Mouse (Mus musculus) lung, embryonic 16.5 days (tissue): Measurements from ENCODE around the gene Ndufa13. TPM values are rescaled to one million over a fixed set of nuclear protein-coding genes. Genes with fewer than 3 reads are reported as not detected.

Source experiments
- ATAC-seq: fragments of 200-750 bp; cut with Nextera tagmentation; 2 replicates; pipeline ENCODE4 v1.8.0; 2017; ENCODE audit warnings: low read depth, mild to moderate bottlenecking, moderate library complexity
- H3K27ac ChIP-seq: fragments of 300-500 bp; sonication (generic); 2 replicates; pipeline ENCODE4 v1.5.1; 2014; ENCODE audit warnings: mild to moderate bottlenecking, control low read depth, low read length
- H3K27me3 ChIP-seq: fragments of 300-500 bp; sonication (generic); 2 replicates; pipeline ENCODE4 v1.6.1; 2014; ENCODE audit warnings: low read depth, low read length, mixed read lengths; ENCODE audit not compliant: control insufficient read depth, insufficient read depth
- H3K36me3 ChIP-seq: fragments of 300-500 bp; sonication (generic); 2 replicates; pipeline ENCODE4 v1.6.1; 2014; ENCODE audit warnings: low read length; ENCODE audit not compliant: control insufficient read depth, insufficient read depth
- H3K4me1 ChIP-seq: fragments of 300-500 bp; sonication (generic); replicated peaks from 2 replicates; pipeline ENCODE4 v1.6.1; 2014; ENCODE audit warnings: low read length, mixed read lengths; ENCODE audit not compliant: control insufficient read depth, insufficient read depth
- H3K4me2 ChIP-seq: fragments of 300-500 bp; sonication (generic); 2 replicates; pipeline ENCODE4 v1.6.1; 2014; ENCODE audit warnings: low read depth, low read length, control low read depth
- H3K4me3 ChIP-seq: fragments of 300-500 bp; sonication (generic); 2 replicates; pipeline ENCODE4 v1.5.1; 2014; ENCODE audit warnings: mild to moderate bottlenecking, low read length, control low read depth
- H3K9ac ChIP-seq: fragments of 300-500 bp; sonication (generic); 2 replicates; pipeline ENCODE4 v1.6.1; 2014; ENCODE audit warnings: low read length, control low read depth
- H3K9me3 ChIP-seq: fragments of 300-500 bp; sonication (generic); 2 replicates; pipeline ENCODE4 v1.6.1; 2016; ENCODE audit warnings: low read length; ENCODE audit not compliant: control insufficient read depth
- WGBS: fragments of 180-500 bp; shearing (Covaris S2); extraction: QIAGEN DNeasy Blood & Tissue Kit; methylation state at CpG from one replicate; pipeline ENCODE4 v1.1.7; 2014; 5-methylcytosine and 5-hydroxymethylcytosine counted together
- polyA plus RNA-seq: library from polyadenylated mRNA; unstranded; fragments of >200 nt; fragmentation: Nextera tagmentation; extraction: Ambion mirVana; gene quantifications from 2 replicates; pipeline ENCODE4 v1.2.1, GENCODE M21; 2015

Gene Ndufa13
- polyA plus RNA-seq, 1 experiment from 2014 or later, result 176 TPM

DNA sequence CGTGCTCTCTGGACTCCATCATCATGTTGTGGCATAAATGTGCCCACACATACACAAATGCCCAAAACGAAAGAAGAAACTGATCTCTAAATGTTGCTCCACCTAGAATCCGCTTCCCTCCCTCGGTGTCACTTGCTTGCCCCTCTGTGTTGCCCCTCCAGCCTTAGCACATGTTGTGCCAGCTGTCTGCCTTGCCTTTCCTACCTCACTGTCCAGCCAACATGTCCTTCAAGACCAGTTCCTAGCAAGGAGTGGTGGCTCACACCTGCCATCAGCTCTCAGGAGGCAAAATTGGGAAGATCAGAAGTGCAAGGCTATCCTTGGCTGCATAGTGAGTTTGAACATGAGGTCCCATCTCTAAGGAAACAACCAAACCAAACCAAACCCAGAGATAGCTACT lies 25.0 kb downstream of the Ndufa13 start:
- no peaks in the 10 kb centered on the region for H3K36me3 ChIP-seq
- H3K4me3 ChIP-seq, result no peak overlapping the region
- peaks cover 2% of the 10 kb centered on the region; the same call in 1 of the 2 replicates for H3K9me3 ChIP-seq
- no peak overlapping the region for H3K27ac ChIP-seq
- no peak overlapping the region for H3K9ac ChIP-seq
- peaks cover 45% of the 10 kb centered on the region for H3K27me3 ChIP-seq
- peaks cover 1% of the 10 kb centered on the region; the same call in 1 of the 2 replicates for H3K4me1 ChIP-seq
- 81% methylated on average over 4 of the region's 4 CpGs for WGBS
- no peak overlapping the region for H3K4me2 ChIP-seq
- no peak for ATAC-seq

DNA sequence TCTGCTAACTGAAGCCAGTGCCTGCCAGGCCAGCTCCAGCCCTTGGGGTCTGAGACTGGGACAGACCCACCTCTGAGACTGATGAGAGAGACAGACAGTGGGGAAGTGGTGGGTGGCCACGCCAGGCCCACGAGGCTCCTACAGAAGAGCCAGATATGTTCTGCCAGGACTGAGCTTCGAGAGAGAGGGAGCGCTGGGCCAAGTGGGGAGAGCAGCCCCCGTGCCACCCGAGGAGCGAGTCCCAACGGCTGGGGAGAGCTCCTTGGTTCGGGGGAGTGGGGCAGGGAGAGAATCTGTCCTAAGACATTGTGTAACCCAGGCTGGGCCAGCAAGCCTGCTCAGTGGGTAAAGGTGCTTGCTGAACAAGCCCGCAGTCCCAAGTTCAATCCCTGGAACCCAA lies 25.4 kb downstream of the Ndufa13 start:
- no peaks in the 10 kb centered on the region for H3K36me3 ChIP-seq
- no peak for ATAC-seq
- H3K27me3 ChIP-seq, result peaks cover 40% of the 10 kb centered on the region
- H3K27ac ChIP-seq, result no peak overlapping the region
- H3K4me1 ChIP-seq, result no peaks in the 10 kb centered on the region; the same call in 1 of the 2 replicates
- no peak overlapping the region for H3K9ac ChIP-seq
- WGBS, result 63% methylated on average over 10 of the region's 10 CpGs
- H3K4me2 ChIP-seq, result no peak overlapping the region
- H3K9me3 ChIP-seq, result peaks cover 2% of the 10 kb centered on the region; the same call in 1 of the 2 replicates
- no peak overlapping the region for H3K4me3 ChIP-seq

DNA sequence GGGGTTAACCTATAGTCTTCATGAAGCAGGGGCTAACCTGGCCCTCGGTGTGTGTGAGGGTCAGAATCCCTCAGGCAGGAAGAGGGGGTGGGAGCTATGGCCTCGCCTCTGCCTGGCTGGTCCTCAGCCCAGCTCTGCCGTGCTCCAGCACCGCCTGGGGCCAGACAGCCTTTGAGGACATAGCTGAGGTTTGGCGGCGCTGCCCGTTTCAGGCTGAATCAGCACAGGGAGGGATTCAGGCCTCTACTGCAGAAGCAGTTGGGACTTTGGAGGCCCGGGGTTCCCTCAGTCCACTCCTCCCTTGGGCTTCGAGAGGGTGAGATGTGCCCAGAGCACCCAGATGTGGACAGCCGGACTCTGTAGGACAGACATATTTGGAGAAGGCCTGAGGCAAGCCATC lies 26.3 kb downstream of the Ndufa13 start:
- Histone ChIP-seq H3K9me3 (no peaks in the 10 kb centered on the region), H3K27me3 (peaks cover 32% of the 10 kb centered on the region), H3K4me1 (no peaks in the 10 kb centered on the region), H3K36me3 (no peaks in the 10 kb centered on the region), H3K27ac (no peak overlapping the region), H3K4me3 (no peak overlapping the region), H3K4me2 (no peak overlapping the region), H3K9ac (no peak overlapping the region)
- WGBS, result 41% methylated on average over 10 of the region's 10 CpGs
- no peak for ATAC-seq

DNA sequence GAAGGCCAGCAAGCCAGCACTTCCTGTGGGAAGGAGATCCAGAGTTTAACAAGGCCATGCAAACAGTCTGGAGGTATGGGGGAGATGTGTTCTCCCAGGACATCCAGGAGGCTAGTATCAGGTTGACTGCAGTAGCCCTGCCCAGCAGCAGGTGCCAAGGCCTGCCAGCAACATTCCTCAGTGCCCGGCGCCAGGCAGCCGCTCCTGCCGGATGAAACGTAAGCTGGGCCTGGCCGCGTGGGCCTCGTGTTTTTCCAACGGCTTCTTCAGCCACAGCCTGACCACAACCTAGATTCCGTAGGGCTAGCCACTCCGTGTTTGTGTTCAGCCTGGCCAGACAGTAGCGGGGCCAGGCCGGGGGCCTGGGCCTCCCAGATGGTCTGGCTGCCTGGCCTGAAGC lies 27.7 kb downstream of the Ndufa13 start:
- Histone ChIP-seq H3K9ac (no peak overlapping the region), H3K4me1 (no peaks in the 10 kb centered on the region), H3K9me3 (no peaks in the 10 kb centered on the region), H3K4me2 (no peak overlapping the region), H3K4me3 (no peak overlapping the region), H3K27ac (no peak overlapping the region), H3K27me3 (peaks cover 17% of the 10 kb centered on the region), H3K36me3 (no peaks in the 10 kb centered on the region)
- 77% methylated on average over 13 of the region's 13 CpGs for WGBS
- ATAC-seq, result no peak

DNA sequence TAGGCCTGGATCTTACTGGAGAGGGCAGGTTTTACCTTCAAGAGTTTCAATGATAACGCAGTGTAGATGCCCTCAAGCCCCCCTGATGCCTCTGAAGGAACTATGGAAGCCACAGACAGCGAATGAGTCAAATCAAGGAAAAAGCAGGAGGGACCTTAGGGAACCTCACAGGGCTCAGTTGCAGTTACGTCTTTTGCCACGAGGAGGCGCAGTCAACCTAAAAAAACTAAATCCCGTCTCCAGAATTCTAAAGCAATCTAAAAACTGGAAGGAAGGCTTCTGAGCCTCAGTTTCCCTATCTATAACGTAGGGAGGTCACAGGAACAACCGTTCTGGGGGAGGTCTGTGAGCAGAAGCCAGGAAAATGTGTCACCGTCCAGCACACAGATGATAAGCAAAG lies 28.2 kb downstream of the Ndufa13 start:
- H3K27me3 ChIP-seq, result peaks cover 12% of the 10 kb centered on the region
- H3K4me1 ChIP-seq, result no peaks in the 10 kb centered on the region
- WGBS, result 9% methylated on average over 9 of the region's 9 CpGs
- H3K36me3 ChIP-seq, result no peaks in the 10 kb centered on the region
- no peak for ATAC-seq
- no peak overlapping the region for H3K4me3 ChIP-seq
- H3K4me2 ChIP-seq, result no peak overlapping the region
- H3K9me3 ChIP-seq, result no peaks in the 10 kb centered on the region
- no peak overlapping the region for H3K9ac ChIP-seq
- no peak overlapping the region for H3K27ac ChIP-seq

DNA sequence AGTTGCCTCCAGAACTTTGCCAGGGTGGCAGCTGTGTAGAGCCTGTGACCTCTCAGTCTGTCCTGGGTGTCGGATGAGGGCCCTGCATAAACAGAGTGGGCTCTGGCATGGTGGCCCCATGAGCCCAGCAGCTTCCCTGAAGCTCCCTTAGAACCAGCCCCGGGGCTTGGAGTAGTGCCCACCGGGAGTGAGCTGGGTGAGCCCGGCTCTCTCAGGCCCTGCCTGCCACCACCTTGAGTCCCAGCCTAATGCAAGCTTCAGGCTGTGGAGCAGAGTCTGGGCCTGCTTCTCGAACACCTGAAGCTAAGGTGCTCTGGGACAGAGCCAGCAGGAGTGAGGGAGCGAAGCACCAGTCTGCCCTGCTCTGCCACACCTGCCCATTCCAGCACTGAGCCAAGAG lies 31.5 kb downstream of the Ndufa13 start:
- H3K36me3 ChIP-seq, result no peaks in the 10 kb centered on the region
- H3K4me2 ChIP-seq, result no peak overlapping the region
- no peak overlapping the region for H3K4me3 ChIP-seq
- no peaks in the 10 kb centered on the region for H3K4me1 ChIP-seq
- no peak for ATAC-seq
- no peak overlapping the region for H3K9ac ChIP-seq
- WGBS, result 72% methylated on average over 6 of the region's 6 CpGs
- peaks cover 4% of the 10 kb centered on the region; the same call in 1 of the 2 replicates for H3K27me3 ChIP-seq
- H3K27ac ChIP-seq, result no peak overlapping the region
- H3K9me3 ChIP-seq, result no peaks in the 10 kb centered on the region

DNA sequence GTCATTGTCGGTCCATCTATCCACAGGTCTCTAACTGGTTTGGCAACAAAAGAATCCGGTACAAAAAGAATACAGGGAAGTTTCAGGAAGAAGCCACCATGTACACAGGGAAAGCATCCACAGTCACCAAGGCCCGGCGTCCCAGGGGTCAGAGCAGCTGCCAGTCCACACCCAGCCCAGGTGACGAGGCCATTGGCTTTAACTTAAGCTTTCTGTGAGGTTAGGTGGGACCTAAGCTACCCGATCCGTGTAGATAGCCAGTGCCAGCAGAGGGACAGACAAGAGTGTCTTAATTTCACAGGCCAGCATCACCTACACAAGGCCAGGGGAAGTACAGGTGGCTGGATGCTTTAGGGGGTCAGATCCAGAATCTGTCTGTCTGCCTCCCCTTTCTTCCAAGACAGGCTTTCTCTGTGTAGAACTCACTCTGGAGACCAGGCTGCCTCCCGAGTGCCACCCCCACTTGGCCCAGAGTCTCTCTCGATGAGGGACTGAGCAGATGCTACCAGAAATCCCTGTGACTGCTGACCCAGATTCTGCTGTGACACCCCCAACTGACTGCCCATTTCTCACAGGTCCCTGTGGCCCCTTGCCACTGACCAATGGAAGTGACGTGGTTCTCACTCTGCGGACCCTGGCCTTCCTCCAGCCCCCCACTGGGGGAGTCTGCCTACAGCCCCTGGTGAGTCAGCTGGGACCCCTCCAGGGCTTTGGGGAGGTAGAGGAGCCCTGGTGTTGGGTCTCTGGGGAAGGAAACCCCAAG lies 32.2 kb downstream of the Ndufa13 start:
- no peak overlapping the region for H3K4me2 ChIP-seq
- no peaks in the 10 kb centered on the region for H3K4me1 ChIP-seq
- peaks cover 2% of the 10 kb centered on the region; the same call in 1 of the 2 replicates for H3K27me3 ChIP-seq
- no peak overlapping the region for H3K4me3 ChIP-seq
- no peaks in the 10 kb centered on the region for H3K9me3 ChIP-seq
- H3K27ac ChIP-seq, result no peak overlapping the region
- ATAC-seq, result no peak
- 77% methylated on average over 11 of the region's 11 CpGs for WGBS
- no peak overlapping the region for H3K9ac ChIP-seq
- H3K36me3 ChIP-seq, result no peaks in the 10 kb centered on the region

DNA sequence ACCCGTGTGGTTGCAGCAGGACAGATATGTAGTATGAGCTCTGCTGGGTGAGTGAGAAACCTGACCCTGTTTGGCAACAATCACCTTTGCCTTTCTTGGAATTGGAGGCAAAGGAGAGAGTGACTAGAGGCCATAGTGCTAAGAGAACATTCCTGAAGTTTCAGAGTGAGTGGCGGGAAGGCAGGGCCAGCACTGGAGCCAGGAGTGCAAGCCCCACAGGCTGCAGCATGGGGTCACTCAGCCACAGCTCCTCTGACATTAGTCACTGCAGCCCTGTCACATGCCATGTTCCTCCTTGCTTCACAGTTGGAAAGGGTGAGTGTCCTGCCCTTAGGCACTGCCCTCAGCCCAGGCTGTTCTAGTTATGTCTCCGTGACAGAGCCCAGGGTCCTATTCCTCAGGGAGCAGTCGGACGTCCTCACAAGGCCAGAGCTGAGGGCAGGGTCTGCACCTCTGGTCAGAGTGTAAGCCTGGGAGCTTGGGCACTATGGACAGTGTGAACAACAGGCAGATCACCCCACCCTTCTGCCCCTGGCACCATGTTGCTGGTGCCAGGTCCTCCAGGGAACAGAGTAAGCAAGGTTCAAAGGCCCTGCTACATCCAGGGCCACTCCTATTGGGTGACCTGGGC lies 34.5 kb downstream of the Ndufa13 start:
- H3K27me3 ChIP-seq, result no peaks in the 10 kb centered on the region
- H3K4me3 ChIP-seq, result no peak overlapping the region
- no peak for ATAC-seq
- no peak overlapping the region for H3K9ac ChIP-seq
- H3K4me1 ChIP-seq, result no peaks in the 10 kb centered on the region
- no peak overlapping the region for H3K27ac ChIP-seq
- WGBS, result 58% methylated on average over 5 of the region's 5 CpGs
- no peaks in the 10 kb centered on the region for H3K36me3 ChIP-seq
- H3K9me3 ChIP-seq, result no peaks in the 10 kb centered on the region
- H3K4me2 ChIP-seq, result no peak overlapping the region

DNA sequence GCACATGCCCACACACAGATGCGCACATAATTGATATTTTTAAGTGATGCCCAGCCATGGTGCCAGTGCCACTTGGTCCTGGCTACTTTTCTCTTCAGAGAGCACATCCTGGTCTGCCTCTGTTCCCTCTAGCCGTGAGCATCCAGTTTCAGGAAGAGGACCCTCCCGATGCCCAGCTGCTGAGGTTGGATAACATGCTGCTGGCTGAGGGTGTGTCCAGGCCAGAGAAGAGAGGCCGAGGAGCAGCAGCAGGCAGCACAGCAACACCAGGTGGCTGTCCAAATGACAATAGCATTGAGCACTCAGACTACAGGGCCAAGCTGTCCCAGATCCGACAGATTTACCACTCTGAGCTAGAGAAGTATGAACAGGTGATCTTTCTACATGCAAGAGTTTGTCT lies 38.2 kb downstream of the Ndufa13 start:
- H3K36me3 ChIP-seq, result no peaks in the 10 kb centered on the region
- H3K4me2 ChIP-seq, result no peak overlapping the region
- H3K4me1 ChIP-seq, result no peaks in the 10 kb centered on the region
- 65% methylated on average over 5 of the region's 5 CpGs for WGBS
- H3K9me3 ChIP-seq, result no peaks in the 10 kb centered on the region
- ATAC-seq, result no peak
- no peak overlapping the region for H3K4me3 ChIP-seq
- H3K9ac ChIP-seq, result no peak overlapping the region
- H3K27me3 ChIP-seq, result no peaks in the 10 kb centered on the region
- no peak overlapping the region for H3K27ac ChIP-seq
